Mouse (Mus musculus) heart, postnatal 0 days (tissue): Measurements from ENCODE around the gene Gm10188. TPM values are rescaled to one million over a fixed set of nuclear protein-coding genes. Genes with fewer than 3 reads are reported as not detected.
A peak's percentile ranks its signal among the peaks of the same experiment; 100 is the strongest.

Experiments used
- ATAC-seq: fragments of 200-750 bp; cut with Nextera tagmentation; 2 replicates; pipeline ENCODE4 v1.8.0; 2017; ENCODE audit warnings: low read depth, moderate number of reproducible peaks, moderate library complexity; ENCODE audit not compliant: insufficient read depth
- DNase-seq: peaks from one replicate; pipeline ENCODE4 v3.0.0-alpha.2; 2016; ENCODE audit warnings: low spot score
- H3K27ac ChIP-seq: fragments of 300-500 bp; sonication (generic); 2 replicates; pipeline ENCODE4 v1.5.1; 2014; ENCODE audit warnings: low read depth, mild to moderate bottlenecking
- H3K27me3 ChIP-seq: fragments of 300-500 bp; sonication (generic); 2 replicates; pipeline ENCODE4 v1.6.1; 2014; ENCODE audit warnings: low read length, mixed read lengths; ENCODE audit not compliant: control insufficient read depth, insufficient read depth
- H3K36me3 ChIP-seq: fragments of 300-500 bp; sonication (generic); replicated peaks from 2 replicates; pipeline ENCODE4 v1.6.1; 2014; ENCODE audit warnings: low read length, mixed read lengths; ENCODE audit not compliant: control insufficient read depth, insufficient read depth
- H3K4me1 ChIP-seq: fragments of 300-500 bp; sonication (generic); 2 replicates; pipeline ENCODE4 v1.6.1; 2014; ENCODE audit warnings: antibody characterized with exemption; ENCODE audit not compliant: control insufficient read depth, insufficient read depth
- H3K4me2 ChIP-seq: fragments of 300-500 bp; sonication (generic); 2 replicates; pipeline ENCODE4 v1.6.1; 2014; ENCODE audit warnings: low read depth, mild to moderate bottlenecking, low read length, moderate library complexity
- H3K4me3 ChIP-seq: fragments of 300-500 bp; sonication (generic); 2 replicates; pipeline ENCODE4 v1.5.1; 2014; ENCODE audit warnings: low read depth, low read length
- H3K9ac ChIP-seq: fragments of 300-500 bp; sonication (generic); replicated peaks from 2 replicates; pipeline ENCODE4 v1.6.1; 2014; ENCODE audit warnings: low read depth, low read length, mixed read lengths
- H3K9me3 ChIP-seq: fragments of 300-500 bp; sonication (generic); replicated peaks from 2 replicates; pipeline ENCODE4 v1.6.1; 2016; ENCODE audit warnings: low read length; ENCODE audit not compliant: control insufficient read depth
- CTCF ChIP-seq: IDR thresholded peaks from 2 replicates; pipeline ENCODE4 v1.5.1; 2016; ENCODE audit warnings: antibody characterized with exemption, control low read depth, low read depth
- EP300 ChIP-seq: IDR thresholded peaks from 2 replicates; pipeline ENCODE4 v1.6.1; 2016; ENCODE audit warnings: antibody characterized with exemption, low read depth
- WGBS: fragments of 180-500 bp; shearing (Covaris S2); extraction: QIAGEN DNeasy Blood & Tissue Kit; methylation state at CpG from one replicate; pipeline ENCODE4 v1.1.7; 2014; 5-methylcytosine and 5-hydroxymethylcytosine counted together
- polyA plus RNA-seq: library from polyadenylated mRNA; unstranded; fragments of >200 nt; fragmentation: Nextera tagmentation; extraction: Ambion mirVana; gene quantifications from 2 replicates; pipeline ENCODE4 v1.2.1, GENCODE M21; 2015
- total RNA-seq: library from RNA; depleted of rRNA; stranded (reverse); fragments of >200 nt; gene quantifications from 2 replicates; pipeline ENCODE4 v1.2.3, GENCODE M21; 2014; ENCODE audit warnings: low replicate concordance

Gm10188 gene
- total and polyA plus RNA-seq, 2 experiments from 2014 or later: not detected

- no peak overlapping the region for H3K9ac ChIP-seq
- DNase-seq (no peak), ATAC-seq (no peak)
- no peak overlapping the region for H3K4me3 ChIP-seq
- H3K9me3 ChIP-seq: no peaks in the 10 kb centered on the region
- no peak for TF ChIP-seq EP300
- TF ChIP-seq CTCF: peak; percentile 28
- WGBS: 65% methylated on average over 5 of the region's 5 CpGs
- H3K27ac ChIP-seq: no peak overlapping the region
- no peaks in the 10 kb centered on the region for H3K36me3 ChIP-seq
- H3K4me2 ChIP-seq: no peak overlapping the region
- no peaks in the 10 kb centered on the region for H3K27me3 ChIP-seq
- H3K4me1 ChIP-seq: no peaks in the 10 kb centered on the region
These were observed 31.5 kb upstream of the Gm10188 start for GRCm38 (mm10) chr1:132261058-132261457.

GRCm38 (mm10) chr1:132260331-132260730, 30.8 kb upstream of the Gm10188 start:
- no peak overlapping the region for H3K9ac ChIP-seq
- no peak for TF ChIP-seq CTCF
- TF ChIP-seq EP300: no peak
- no peak for ATAC-seq
- no peak for DNase-seq
- no peaks in the 10 kb centered on the region for H3K4me1 ChIP-seq
- H3K9me3 ChIP-seq: no peaks in the 10 kb centered on the region
- 82% methylated on average over 1 of the region's 1 CpGs for WGBS
- H3K27ac ChIP-seq: no peak overlapping the region
- no peaks in the 10 kb centered on the region for H3K27me3 ChIP-seq
- H3K36me3 ChIP-seq: no peaks in the 10 kb centered on the region
- no peak overlapping the region for H3K4me2 ChIP-seq
- no peak overlapping the region for H3K4me3 ChIP-seq

- TF ChIP-seq EP300 (no peak), CTCF (no peak)
- Histone ChIP-seq H3K4me1 (no peaks in the 10 kb centered on the region), H3K27me3 (no peaks in the 10 kb centered on the region), H3K27ac (no peak overlapping the region), H3K4me2 (no peak overlapping the region), H3K9ac (no peak overlapping the region), H3K4me3 (no peak overlapping the region), H3K9me3 (no peaks in the 10 kb centered on the region), H3K36me3 (no peaks in the 10 kb centered on the region)
- DNase-seq: no peak
- ATAC-seq: no peak
- 79% methylated on average over 6 of the region's 6 CpGs for WGBS
These were observed 24.9 kb upstream of the Gm10188 start for GRCm38 (mm10) chr1:132254467-132254866.

- Histone ChIP-seq H3K9me3 (no peaks in the 10 kb centered on the region), H3K4me1 (no peaks in the 10 kb centered on the region), H3K36me3 (no peaks in the 10 kb centered on the region), H3K4me2 (no peak overlapping the region), H3K9ac (no peak overlapping the region), H3K4me3 (no peak overlapping the region), H3K27me3 (no peaks in the 10 kb centered on the region), H3K27ac (no peak overlapping the region)
- 88% methylated on average over 4 of the region's 4 CpGs for WGBS
- ATAC-seq (no peak), DNase-seq (no peak)
- TF ChIP-seq CTCF (no peak), EP300 (no peak)
These were observed 17.1 kb upstream of the Gm10188 start for GRCm38 (mm10) chr1:132246641-132247040.

- H3K4me3 ChIP-seq: no peak overlapping the region
- no peaks in the 10 kb centered on the region for H3K4me1 ChIP-seq
- DNase-seq: no peak
- WGBS: 32% methylated on average over 6 of the region's 6 CpGs
- no peak for ATAC-seq
- H3K9me3 ChIP-seq: no peaks in the 10 kb centered on the region
- no peak for TF ChIP-seq CTCF
- TF ChIP-seq EP300: no peak
- no peak overlapping the region for H3K4me2 ChIP-seq
- no peak overlapping the region for H3K9ac ChIP-seq
- H3K36me3 ChIP-seq: no peaks in the 10 kb centered on the region
- H3K27ac ChIP-seq: no peak overlapping the region
- H3K27me3 ChIP-seq: no peaks in the 10 kb centered on the region
These were observed 16.6 kb upstream of the Gm10188 start for GRCm38 (mm10) chr1:132246137-132246536.

- DNase-seq (no peak), ATAC-seq (no peak)
- H3K27me3 ChIP-seq: no peaks in the 10 kb centered on the region
- H3K4me2 ChIP-seq: no peak overlapping the region
- no peak overlapping the region for H3K9ac ChIP-seq
- 48% methylated on average over 5 of the region's 5 CpGs for WGBS
- H3K9me3 ChIP-seq: no peaks in the 10 kb centered on the region
- H3K4me1 ChIP-seq: no peaks in the 10 kb centered on the region
- no peaks in the 10 kb centered on the region for H3K36me3 ChIP-seq
- H3K4me3 ChIP-seq: no peak overlapping the region
- TF ChIP-seq EP300 (no peak), CTCF (no peak)
- no peak overlapping the region for H3K27ac ChIP-seq
These were observed 15.4 kb upstream of the Gm10188 start for GRCm38 (mm10) chr1:132245010-132245409.
